Mouse (Mus musculus) central nervous system, embryonic 11.5 days (tissue): ENCODE results near the gene Gm49340. TPM values are rescaled to one million over a fixed set of nuclear protein-coding genes. Genes with fewer than 3 reads are reported as not detected.

Experiments used
- polyA plus RNA-seq: library from polyadenylated mRNA; depleted of rRNA; stranded (reverse); fragments of >200 nt; gene quantifications from 2 replicates; pipeline ENCODE4 v1.2.3, GENCODE M21; 2012; rRNA removed

Gene Gm49340
- not detected in 2 replicates for polyA plus RNA-seq

DNA sequence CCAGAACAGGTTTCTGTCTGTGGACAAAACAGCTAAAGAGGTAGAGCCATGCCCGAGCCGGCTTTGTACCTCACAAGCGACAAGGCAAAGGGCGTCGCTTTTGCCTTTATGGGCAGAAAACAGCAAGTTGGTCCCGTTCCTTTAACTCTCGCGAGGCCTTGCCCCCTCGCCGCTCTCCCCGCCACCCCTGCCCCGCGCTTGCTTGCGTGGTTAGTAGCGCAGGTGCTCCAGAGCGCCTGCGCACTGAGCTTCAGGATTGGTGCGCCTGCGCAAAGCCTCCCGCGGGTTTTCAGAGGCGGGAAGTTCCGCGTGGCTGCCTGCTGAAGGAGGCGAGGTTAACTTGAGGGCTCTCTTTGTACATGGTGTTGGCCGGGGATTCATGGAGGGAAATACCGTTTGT lies at the start of gene Gm49340, which contains the start of the genes Aspa and Spata22:
Gm49340 (plus strand) TSS at position 300 of the 400 bp plus-strand sequence.
Aspa (minus strand) TSS at position 155 of the 400 bp plus-strand sequence.
Spata22 (plus strand) TSS at position 300 of the 400 bp plus-strand sequence.

GRCm38 (mm10) chr11:73350483-73350882 lies 20.9 kb downstream of the Gm49340 start, which contains the start of gene Olfr20:
TSS of gene Olfr20 (plus strand) at chr11:73350783.

DNA sequence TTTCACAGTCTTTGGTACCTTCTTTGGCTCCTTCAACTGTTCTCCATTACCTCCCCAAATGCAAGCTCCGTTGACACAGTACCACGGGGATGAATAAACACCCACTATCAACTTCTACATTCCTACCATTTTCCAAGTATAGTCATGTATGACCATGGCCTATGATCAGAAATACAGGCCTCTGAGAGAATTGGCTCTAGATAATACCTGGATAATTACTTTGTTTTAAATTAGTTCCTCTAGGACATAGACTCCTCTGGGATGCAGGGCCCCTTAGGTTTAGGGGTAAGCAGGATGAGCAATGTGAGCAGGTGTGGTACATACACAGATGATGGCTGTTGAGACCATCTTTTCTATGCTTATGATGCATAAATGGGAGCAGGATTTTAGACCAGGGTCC lies 41.4 kb downstream of the Gm49340 start, which contains the start of gene Olfr376:
Olfr376 (plus strand) TSS at position 301 of the 400 bp plus-strand sequence.

DNA sequence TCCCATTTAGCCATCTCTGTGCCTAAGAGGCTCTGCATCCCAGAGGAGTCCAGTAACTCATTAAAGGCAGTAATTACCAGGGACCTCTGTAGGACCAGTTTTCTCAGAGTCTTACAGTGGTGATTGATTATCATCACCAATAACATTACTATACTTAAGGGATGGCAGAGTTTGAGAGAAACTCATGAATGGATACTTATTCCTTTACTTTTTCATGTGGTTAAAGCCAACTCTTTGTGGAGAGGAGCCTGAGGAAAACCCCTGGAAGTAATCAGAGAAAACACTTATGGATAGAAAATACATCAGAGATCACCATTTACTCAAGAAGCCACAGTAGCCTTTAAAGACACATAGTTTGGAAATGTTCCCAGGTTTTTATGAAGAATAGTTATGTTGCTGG lies 70.0 kb downstream of the Gm49340 start, which contains the start of gene Olfr1:
Olfr1 (minus strand) TSS at position 101 of the 400 bp plus-strand sequence.

Other genes with a start within 250 kb of the Gm49340 start
- 0.08 and 0.09 TPM in 2 replicates for gene Itgae, start 239.2 kb upstream of the Gm49340 start, polyA plus RNA-seq
- gene Haspin, start 191.4 kb upstream of the Gm49340 start, polyA plus RNA-seq: 7.2 and 8.3 TPM in 2 replicates
- gene P2rx5, start 169.3 kb upstream of the Gm49340 start, polyA plus RNA-seq: 0.28 and 0.30 TPM in 2 replicates
- 54.9 and 65.4 TPM in 2 replicates for gene Emc6, start 152.7 kb upstream of the Gm49340 start, polyA plus RNA-seq
- 36.6 and 91.2 TPM in 2 replicates for gene Tax1bp3, start 152.7 kb upstream of the Gm49340 start, polyA plus RNA-seq
- 12.3 and 21.2 TPM in 2 replicates for gene Ctns, start 130.7 kb upstream of the Gm49340 start, polyA plus RNA-seq
- 0.91 and 1.5 TPM in 2 replicates for gene Shpk, start 130.3 kb upstream of the Gm49340 start, polyA plus RNA-seq
- 0.04 and 0.05 TPM in 2 replicates for gene Trpv1, start 95.4 kb upstream of the Gm49340 start, polyA plus RNA-seq
- 0.01 and 0.06 TPM in 2 replicates for gene Trpv3, start 62.4 kb upstream of the Gm49340 start, polyA plus RNA-seq
- 0.25 and 0.46 TPM in 2 replicates for gene Aspa, start 145 bp upstream of the Gm49340 start, polyA plus RNA-seq
- 0.13 TPM in 1 of 2 replicates, not detected in the other for gene Spata22, start within 50 bp of the Gm49340 start, polyA plus RNA-seq
- gene Olfr20, start 21.0 kb downstream of the Gm49340 start, polyA plus RNA-seq: not detected in 2 replicates
- gene Olfr376, start 41.5 kb downstream of the Gm49340 start, polyA plus RNA-seq: not detected in 2 replicates
- gene Olfr1, start 69.9 kb downstream of the Gm49340 start, polyA plus RNA-seq: not detected in 2 replicates
- gene Olfr378, start 98.7 kb downstream of the Gm49340 start, polyA plus RNA-seq: not detected in 2 replicates
- not detected in 2 replicates for gene Olfr380, start 127.8 kb downstream of the Gm49340 start, polyA plus RNA-seq
- not detected in 2 replicates for gene Olfr381, start 161.9 kb downstream of the Gm49340 start, polyA plus RNA-seq
- gene Olfr382, start 187.5 kb downstream of the Gm49340 start, polyA plus RNA-seq: not detected in 2 replicates